Mouse (Mus musculus) intestine, embryonic 16.5 days (tissue): ENCODE results near the gene Shisa8. TPM values are rescaled to one million over a fixed set of nuclear protein-coding genes. Genes with fewer than 3 reads are reported as not detected.
A peak's percentile ranks its signal among the peaks of the same experiment; 100 is the strongest.

Source experiments
- ATAC-seq: fragments of 200-750 bp; cut with Nextera tagmentation; 2 replicates; pipeline ENCODE4 v1.8.0; 2017; ENCODE audit warnings: moderate TSS enrichment, moderate library complexity
- H3K27ac ChIP-seq: fragments of 300-500 bp; sonication (generic); 2 replicates; pipeline ENCODE4 v1.5.1; 2014; ENCODE audit warnings: mild to moderate bottlenecking, low read length
- H3K27me3 ChIP-seq: fragments of 300-500 bp; sonication (generic); replicated peaks from 2 replicates; pipeline ENCODE4 v1.6.1; 2014; ENCODE audit warnings: low read length, control low read depth, mixed read lengths; ENCODE audit not compliant: control insufficient read depth, insufficient read depth
- H3K36me3 ChIP-seq: fragments of 300-500 bp; sonication (generic); 2 replicates; pipeline ENCODE4 v1.6.1; 2014; ENCODE audit warnings: low read length, control low read depth; ENCODE audit not compliant: control insufficient read depth, insufficient read depth
- H3K4me1 ChIP-seq: fragments of 300-500 bp; sonication (generic); 2 replicates; pipeline ENCODE4 v1.6.1; 2014; ENCODE audit warnings: low read length, control low read depth, mixed read lengths; ENCODE audit not compliant: control insufficient read depth, insufficient read depth
- H3K4me2 ChIP-seq: fragments of 300-500 bp; sonication (generic); 2 replicates; pipeline ENCODE4 v1.6.1; 2014; ENCODE audit warnings: low read depth, low read length, control low read depth
- H3K4me3 ChIP-seq: fragments of 300-500 bp; sonication (generic); 2 replicates; pipeline ENCODE4 v1.5.1; 2014; ENCODE audit warnings: mild to moderate bottlenecking, low read length
- H3K9ac ChIP-seq: fragments of 300-500 bp; sonication (generic); 2 replicates; pipeline ENCODE4 v1.6.1; 2014; ENCODE audit warnings: low read depth, low read length
- H3K9me3 ChIP-seq: fragments of 300-500 bp; sonication (generic); 2 replicates; pipeline ENCODE4 v1.6.1; 2016; ENCODE audit warnings: low read length, control low read depth; ENCODE audit not compliant: control insufficient read depth
- WGBS: fragments of 180-500 bp; shearing (Covaris S2); extraction: QIAGEN DNeasy Blood & Tissue Kit; methylation state at CpG from one replicate; pipeline ENCODE4 v1.1.7; 2014; 5-methylcytosine and 5-hydroxymethylcytosine counted together
- polyA plus RNA-seq: library from polyadenylated mRNA; unstranded; fragments of >200 nt; fragmentation: Nextera tagmentation; extraction: Ambion mirVana; gene quantifications from 2 replicates; pipeline ENCODE4 v1.2.1, GENCODE M21; 2015

Shisa8 gene
- polyA plus RNA-seq, 1 experiment from 2014 or later = 0.09 TPM

GRCm38 (mm10) chr15:82208307-82208706, 4.3 kb downstream of the Shisa8 start:
- peaks cover 68% of the 10 kb centered on the region for H3K27me3 ChIP-seq
- 83% methylated on average over 8 of the region's 8 CpGs for WGBS

DNA sequence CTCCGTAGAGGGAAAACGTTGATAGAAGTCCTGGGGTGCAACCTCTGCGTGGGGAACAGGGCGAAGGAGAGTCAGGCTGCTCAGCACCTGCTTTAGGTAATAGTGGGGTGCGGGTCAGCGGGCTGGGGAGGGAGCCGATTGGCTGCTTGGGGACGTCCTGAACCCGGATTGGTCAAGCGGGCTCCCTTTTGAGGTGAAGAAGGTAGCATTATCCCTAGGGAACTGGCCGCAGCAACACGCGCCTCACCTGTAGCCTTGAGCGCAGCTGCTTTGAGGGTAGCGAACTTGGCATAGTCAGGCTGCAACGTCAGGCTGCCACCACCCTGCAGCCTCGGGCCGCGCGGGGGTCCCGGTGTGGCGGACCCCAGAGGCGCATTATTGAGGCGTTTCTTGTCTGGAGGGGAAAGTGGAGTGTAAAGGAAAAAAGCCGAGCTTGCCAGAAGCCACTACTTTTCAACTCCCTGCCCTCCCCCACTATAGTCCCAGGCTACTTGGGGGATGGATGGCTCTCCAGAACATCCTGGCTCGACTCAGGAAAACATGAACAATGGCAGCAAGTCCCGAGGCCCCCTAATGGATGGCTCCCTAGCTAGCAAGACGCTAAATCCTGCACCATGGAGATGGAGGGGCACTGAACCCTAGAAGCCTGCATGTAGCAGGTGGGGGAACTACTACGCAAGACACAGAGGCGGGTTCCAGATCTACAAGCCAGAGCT, 5.0 kb downstream of the Shisa8 start:
- WGBS = 31% methylated on average over 30 of the region's 30 CpGs
- ATAC-seq = no peak
- Histone ChIP-seq H3K4me3 (no peak overlapping the region), H3K27ac (no peak overlapping the region), H3K36me3 (0 out of 2 replicates have a peak, but pooled peaks cover 13% of the 10 kb centered on the region), H3K4me2 (no peak overlapping the region), H3K4me1 (peaks cover 20% of the 10 kb centered on the region), H3K27me3 (peaks cover 61% of the 10 kb centered on the region), H3K9me3 (no peaks in the 10 kb centered on the region), H3K9ac (no peak overlapping the region)

More at GRCm38 (mm10) chr15:82208307-82208706, 4.3 kb downstream of the Shisa8 start:
- H3K9ac ChIP-seq = no peak overlapping the region
- H3K4me3 ChIP-seq = no peak overlapping the region
- 0 out of 2 replicates have a peak, but pooled peaks cover 7% of the 10 kb centered on the region for H3K36me3 ChIP-seq
- no peak overlapping the region for H3K27ac ChIP-seq
- peaks cover 21% of the 10 kb centered on the region for H3K4me1 ChIP-seq
- H3K9me3 ChIP-seq = no peaks in the 10 kb centered on the region
- H3K4me2 ChIP-seq = no peak overlapping the region
- ATAC-seq = no peak

DNA sequence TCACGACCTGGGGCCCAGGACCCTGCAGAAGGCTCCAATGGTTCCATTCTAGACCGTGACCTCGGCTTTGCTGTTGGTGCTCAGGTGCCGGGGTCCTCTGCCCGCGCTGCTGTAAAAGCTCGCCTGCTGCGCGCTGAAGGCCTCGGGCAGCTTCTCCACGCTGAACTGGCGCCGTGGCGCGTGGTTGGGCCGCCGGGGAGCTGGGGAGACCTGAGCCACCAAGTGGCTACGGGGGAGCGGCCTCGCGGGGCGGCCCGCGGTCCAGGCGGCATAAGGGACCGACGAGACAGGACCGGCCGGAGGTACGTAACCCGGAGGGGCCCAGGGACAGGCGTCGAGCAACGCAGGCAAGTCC, 5.5 kb downstream of the Shisa8 start:
- Histone ChIP-seq H3K27ac (no peak overlapping the region), H3K4me3 (no peak overlapping the region), H3K9me3 (no peaks in the 10 kb centered on the region), H3K27me3 (peaks cover 55% of the 10 kb centered on the region), H3K36me3 (peaks cover 16% of the 10 kb centered on the region; the same call in 1 of the 2 replicates), H3K9ac (no peak overlapping the region), H3K4me1 (peaks cover 14% of the 10 kb centered on the region), H3K4me2 (no peak overlapping the region)
- no peak for ATAC-seq
- WGBS = 26% methylated on average over 34 of the region's 34 CpGs

- no peaks in the 10 kb centered on the region for H3K9me3 ChIP-seq
- H3K4me1 ChIP-seq = peaks cover 9% of the 10 kb centered on the region
- H3K36me3 ChIP-seq = peaks cover 16% of the 10 kb centered on the region; the same call in 1 of the 2 replicates
- H3K9ac ChIP-seq = no peak overlapping the region
- H3K4me2 ChIP-seq = no peak overlapping the region
- H3K4me3 ChIP-seq = no peak overlapping the region
- H3K27ac ChIP-seq = no peak overlapping the region
- peaks cover 50% of the 10 kb centered on the region for H3K27me3 ChIP-seq
- ATAC-seq = peak; percentile 55
- WGBS = 61% methylated on average over 9 of the region's 9 CpGs
These were observed 6.1 kb downstream of the Shisa8 start for GRCm38 (mm10) chr15:82206365-82207104.

DNA sequence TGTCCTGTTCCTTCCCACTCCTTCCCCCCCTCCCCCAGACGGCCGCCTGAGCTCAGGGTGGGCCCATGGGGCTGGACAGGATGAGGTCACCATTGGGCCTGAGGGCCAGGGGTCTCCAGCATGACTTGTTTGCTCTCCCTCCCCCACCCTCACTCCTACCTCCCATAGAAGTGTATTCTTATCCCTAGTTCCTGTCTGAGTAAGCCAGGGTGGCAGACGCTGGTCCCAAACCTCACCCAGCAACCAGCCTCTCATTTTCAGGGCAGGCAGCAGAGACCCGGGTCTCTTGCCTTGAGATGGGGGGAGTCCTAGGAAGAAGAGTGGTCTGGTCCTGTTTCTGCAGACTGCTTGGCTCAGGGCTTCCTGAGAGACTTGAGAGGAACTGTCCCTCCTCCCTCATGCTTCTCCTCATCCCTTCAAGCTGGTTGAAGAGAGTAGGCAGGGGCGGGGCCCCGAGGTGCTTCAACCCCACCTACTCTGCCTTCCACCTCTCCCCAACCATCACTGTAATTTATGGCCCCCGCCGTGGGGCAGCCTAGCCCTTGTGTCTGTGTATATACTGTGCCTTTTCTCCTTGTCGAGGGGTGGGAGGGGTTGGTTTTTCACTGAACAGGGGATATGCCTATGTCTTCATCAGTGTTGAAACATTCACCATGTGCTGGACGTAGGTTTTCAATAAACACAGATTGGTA, 7.8 kb downstream of the Shisa8 start:
- Histone ChIP-seq H3K4me2 (no peak overlapping the region), H3K27ac (no peak overlapping the region), H3K4me3 (no peak overlapping the region), H3K27me3 (peaks cover 33% of the 10 kb centered on the region), H3K9ac (no peak overlapping the region), H3K9me3 (no peaks in the 10 kb centered on the region), H3K4me1 (peaks cover 9% of the 10 kb centered on the region), H3K36me3 (peaks cover 20% of the 10 kb centered on the region)
- ATAC-seq = no peak
- WGBS = 48% methylated on average over 10 of the region's 10 CpGs

GRCm38 (mm10) chr15:82203611-82204351, 8.8 kb downstream of the Shisa8 start:
- Histone ChIP-seq H3K27me3 (peaks cover 26% of the 10 kb centered on the region), H3K4me3 (no peak overlapping the region), H3K36me3 (peaks cover 30% of the 10 kb centered on the region), H3K4me2 (no peak overlapping the region), H3K4me1 (peaks cover 9% of the 10 kb centered on the region), H3K9me3 (no peaks in the 10 kb centered on the region), H3K27ac (no peak overlapping the region), H3K9ac (no peak overlapping the region)
- 82% methylated on average over 20 of the region's 20 CpGs for WGBS
- ATAC-seq = no peak

GRCm38 (mm10) chr15:82203090-82203489, 9.5 kb downstream of the Shisa8 start:
- 93% methylated on average over 10 of the region's 10 CpGs for WGBS
- ATAC-seq = no peak
- Histone ChIP-seq H3K4me3 (no peak overlapping the region), H3K9ac (no peak overlapping the region), H3K4me2 (no peak overlapping the region), H3K27me3 (peaks cover 23% of the 10 kb centered on the region), H3K27ac (no peak overlapping the region), H3K4me1 (peaks cover 9% of the 10 kb centered on the region), H3K9me3 (no peaks in the 10 kb centered on the region), H3K36me3 (peaks cover 37% of the 10 kb centered on the region)

GRCm38 (mm10) chr15:82202086-82202485, 10.5 kb downstream of the Shisa8 start:
- 93% methylated on average over 6 of the region's 6 CpGs for WGBS

DNA sequence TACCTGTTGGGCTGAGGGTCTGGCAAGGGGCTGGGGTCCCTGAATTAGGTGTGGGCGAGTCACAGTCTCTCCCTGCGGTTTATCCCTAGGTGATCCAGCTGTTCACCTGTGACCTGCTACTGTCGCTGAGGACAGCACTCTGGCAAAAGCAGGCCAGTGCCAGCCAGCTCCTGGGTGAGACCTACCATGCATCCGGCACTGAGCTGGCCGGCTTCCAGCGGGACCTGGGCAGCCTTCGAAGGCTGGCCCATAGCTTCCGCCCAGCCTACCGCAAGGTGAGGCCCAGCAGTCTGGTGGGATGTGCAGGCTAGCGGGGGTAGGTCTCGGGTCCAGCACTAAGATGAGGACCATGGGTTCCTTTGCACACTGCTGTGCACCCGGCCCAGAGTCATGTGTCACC, 13.1 kb downstream of the Shisa8 start:
- H3K9ac ChIP-seq = no peak overlapping the region
- H3K9me3 ChIP-seq = no peaks in the 10 kb centered on the region
- peaks cover 59% of the 10 kb centered on the region for H3K36me3 ChIP-seq
- H3K4me3 ChIP-seq = no peak overlapping the region
- 85% methylated on average over 12 of the region's 12 CpGs for WGBS
- no peaks in the 10 kb centered on the region for H3K27me3 ChIP-seq
- no peak overlapping the region for H3K27ac ChIP-seq
- H3K4me1 ChIP-seq = no peaks in the 10 kb centered on the region
- H3K4me2 ChIP-seq = no peak overlapping the region
- ATAC-seq = no peak

More at GRCm38 (mm10) chr15:82202086-82202485, 10.5 kb downstream of the Shisa8 start:
- H3K36me3 ChIP-seq = peaks cover 46% of the 10 kb centered on the region
- H3K9ac ChIP-seq = no peak overlapping the region
- peaks cover 9% of the 10 kb centered on the region for H3K4me1 ChIP-seq
- no peak overlapping the region for H3K4me2 ChIP-seq
- no peak overlapping the region for H3K27ac ChIP-seq
- ATAC-seq = no peak
- H3K9me3 ChIP-seq = no peaks in the 10 kb centered on the region
- H3K27me3 ChIP-seq = peaks cover 14% of the 10 kb centered on the region
- H3K4me3 ChIP-seq = no peak overlapping the region
